Mouse (Mus musculus): ENCODE measurements at regions not wholly inside any gene's neighbourhood (a gene's known extent, or its start where the extent isn't known, plus 50 kb on each side); places are given as distances from the start of the nearest gene placed in this dataset.

- no peaks in the 10 kb centered on the region for H3K36me3 ChIP-seq (ENCODE audit: control insufficient read depth, insufficient read depth)
- H3K27me3 ChIP-seq (ENCODE audit: control insufficient read depth, insufficient read depth, insufficient read length): no peaks in the 10 kb centered on the region
- TF ChIP-seq SRF (IDR thresholded peaks at IDR 0.05; ENCODE audit: control insufficient read depth, insufficient read length, low read depth) (no peak), USF1 (IDR thresholded peaks at IDR 0.05; ENCODE audit: low read depth) (no peak), MAX (IDR thresholded peaks at IDR 0.05; ENCODE audit: low read depth) (no peak), TCF3 (IDR thresholded peaks at IDR 0.05; ENCODE audit: insufficient read length, low read depth) (no peak), REST (IDR thresholded peaks at IDR 0.05; ENCODE audit: insufficient read depth, insufficient read length) (no peak), E2F4 (IDR thresholded peaks at IDR 0.05; ENCODE audit: insufficient read depth) (no peak), CEBPB (IDR thresholded peaks at IDR 0.05; ENCODE audit: insufficient read depth, poor library complexity, severe bottlenecking) (no peak), TCF12 (IDR thresholded peaks at IDR 0.05; ENCODE audit: insufficient read depth, poor library complexity, severe bottlenecking) (no peak), POLR2AphosphoS2 (IDR thresholded peaks at IDR 0.05; ENCODE audit: insufficient read length, low read depth) (no peak), POLR2A (IDR thresholded peaks at IDR 0.05; ENCODE audit: insufficient read length, low read depth) (no peak), MYOD1 (IDR thresholded peaks at IDR 0.05; ENCODE audit: control insufficient read depth in 1 of 3, insufficient read length in 2 of 3, low read depth in 2 of 3) (no peak), MYOG (IDR thresholded peaks at IDR 0.05; ENCODE audit: control insufficient read depth in 1 of 3, insufficient read depth in 1 of 3, insufficient read length in 2 of 3, low read depth in 2 of 3) (no peak)
- H3K4me3 ChIP-seq: no peak overlapping the region
- no peak overlapping the region for H3K4me2 ChIP-seq (ENCODE audit: low read depth)
- no peaks in the 10 kb centered on the region for H3K79me2 ChIP-seq (ENCODE audit: control insufficient read depth, insufficient read depth)
- no peak overlapping the region for H3ac ChIP-seq (ENCODE audit: control insufficient read depth, insufficient read length)
Measured at GRCm38 (mm10) chr12:92280470-92280869, 431.5 kb upstream of the Sel1l start.

- H3K4me2 ChIP-seq (ENCODE audit: low read depth): no peak overlapping the region
- no peaks in the 10 kb centered on the region for H3K27me3 ChIP-seq (ENCODE audit: control insufficient read depth, insufficient read depth, insufficient read length)
- no peaks in the 10 kb centered on the region for H3K36me3 ChIP-seq (ENCODE audit: control insufficient read depth, insufficient read depth)
- TF ChIP-seq REST (IDR thresholded peaks at IDR 0.05; ENCODE audit: insufficient read depth, insufficient read length) (no peak), USF1 (IDR thresholded peaks at IDR 0.05; ENCODE audit: low read depth) (no peak), TCF12 (IDR thresholded peaks at IDR 0.05; ENCODE audit: insufficient read depth, poor library complexity, severe bottlenecking) (no peak), TCF3 (IDR thresholded peaks at IDR 0.05; ENCODE audit: insufficient read length, low read depth) (no peak), E2F4 (IDR thresholded peaks at IDR 0.05; ENCODE audit: insufficient read depth) (no peak), SRF (IDR thresholded peaks at IDR 0.05; ENCODE audit: control insufficient read depth, insufficient read length, low read depth) (no peak), MYOD1 (IDR thresholded peaks at IDR 0.05; ENCODE audit: control insufficient read depth in 1 of 3, insufficient read length in 2 of 3, low read depth in 2 of 3) (no peak)
- no peaks in the 10 kb centered on the region for H3K79me2 ChIP-seq (ENCODE audit: control insufficient read depth, insufficient read depth)
- H3K4me3 ChIP-seq: no peak overlapping the region
- H3ac ChIP-seq (ENCODE audit: control insufficient read depth, insufficient read length): no peak overlapping the region
Measured at GRCm38 (mm10) chr12:92251962-92252361, 403.0 kb upstream of the Sel1l start.

DNA sequence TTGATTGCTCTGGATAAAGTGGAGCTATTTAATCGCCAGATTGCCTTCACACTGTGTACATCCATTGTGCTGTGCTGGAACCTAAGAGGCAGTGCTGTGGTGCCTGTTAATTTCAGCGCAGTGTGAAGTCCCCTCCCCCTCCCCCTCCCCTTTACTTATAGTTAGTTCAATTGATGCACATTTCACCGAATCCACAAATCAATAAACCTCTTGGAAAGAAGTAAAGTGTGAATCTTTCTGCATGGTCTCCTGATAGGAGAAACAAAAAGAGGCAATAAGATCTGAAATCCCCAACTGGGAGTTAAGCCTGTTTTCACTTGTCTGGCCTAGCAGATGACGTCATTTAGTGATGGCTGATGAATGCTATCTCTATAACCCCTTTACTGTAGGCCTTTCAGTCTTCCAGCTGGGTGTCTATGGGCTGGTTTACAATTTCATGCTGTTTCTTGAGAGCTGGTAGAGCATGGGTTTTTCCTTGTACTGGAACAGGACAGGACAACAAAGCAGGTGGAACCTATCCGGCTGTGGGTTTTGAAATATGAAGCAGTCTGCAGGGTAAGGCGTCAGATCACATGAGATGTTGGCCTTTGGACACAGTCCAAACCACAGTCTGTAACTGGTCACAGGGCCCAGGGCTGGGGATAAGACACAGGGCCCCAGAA, 398.0 kb upstream of the Sel1l start:
- H3ac ChIP-seq (ENCODE audit: control insufficient read depth, insufficient read length): no peak overlapping the region

GRCm38 (mm10) chr12:92239956-92240699, 391.2 kb upstream of the Sel1l start:
- H3K36me3 ChIP-seq (ENCODE audit: control insufficient read depth, insufficient read depth): no peaks in the 10 kb centered on the region
- no peak overlapping the region for H3ac ChIP-seq (ENCODE audit: control insufficient read depth, insufficient read length)
- no peak overlapping the region for H3K4me2 ChIP-seq (ENCODE audit: low read depth)
- H3K27me3 ChIP-seq (ENCODE audit: control insufficient read depth, insufficient read depth, insufficient read length): no peaks in the 10 kb centered on the region
- no peaks in the 10 kb centered on the region for H3K79me2 ChIP-seq (ENCODE audit: control insufficient read depth, insufficient read depth)
- no peak overlapping the region for H3K4me3 ChIP-seq
- TF ChIP-seq SRF (IDR thresholded peaks at IDR 0.05; ENCODE audit: control insufficient read depth, insufficient read length, low read depth) (no peak), POLR2A (IDR thresholded peaks at IDR 0.05; ENCODE audit: insufficient read length, low read depth) (no peak), USF1 (IDR thresholded peaks at IDR 0.05; ENCODE audit: low read depth) (no peak), MYOD1 (IDR thresholded peaks at IDR 0.05; ENCODE audit: control insufficient read depth in 1 of 3, insufficient read length in 2 of 3, low read depth in 2 of 3) (no peak), POLR2AphosphoS2 (IDR thresholded peaks at IDR 0.05; ENCODE audit: insufficient read length, low read depth) (no peak), E2F4 (IDR thresholded peaks at IDR 0.05; ENCODE audit: insufficient read depth) (no peak), TCF12 (IDR thresholded peaks at IDR 0.05; ENCODE audit: insufficient read depth, poor library complexity, severe bottlenecking) (no peak), MYOG (IDR thresholded peaks at IDR 0.05; ENCODE audit: control insufficient read depth in 1 of 3, insufficient read depth in 1 of 3, insufficient read length in 2 of 3, low read depth in 2 of 3) (no peak), CEBPB (IDR thresholded peaks at IDR 0.05; ENCODE audit: insufficient read depth, poor library complexity, severe bottlenecking) (no peak), REST (IDR thresholded peaks at IDR 0.05; ENCODE audit: insufficient read depth, insufficient read length) (no peak), MAX (IDR thresholded peaks at IDR 0.05; ENCODE audit: low read depth) (no peak), TCF3 (IDR thresholded peaks at IDR 0.05; ENCODE audit: insufficient read length, low read depth) (no peak)

More for the DNA sequence above, 398.0 kb upstream of the Sel1l start:
- Histone ChIP-seq H3K4me2 (ENCODE audit: low read depth) (no peak overlapping the region), H3K79me2 (ENCODE audit: control insufficient read depth, insufficient read depth) (no peaks in the 10 kb centered on the region), H3K36me3 (ENCODE audit: control insufficient read depth, insufficient read depth) (no peaks in the 10 kb centered on the region), H3K27me3 (ENCODE audit: control insufficient read depth, insufficient read depth, insufficient read length) (no peaks in the 10 kb centered on the region), H3K4me3 (no peak overlapping the region)
- TF ChIP-seq MYOD1 (IDR thresholded peaks at IDR 0.05; ENCODE audit: control insufficient read depth in 1 of 3, insufficient read length in 2 of 3, low read depth in 2 of 3) (no peak), TCF3 (IDR thresholded peaks at IDR 0.05; ENCODE audit: insufficient read length, low read depth) (no peak), SRF (IDR thresholded peaks at IDR 0.05; ENCODE audit: control insufficient read depth, insufficient read length, low read depth) (no peak), MAX (IDR thresholded peaks at IDR 0.05; ENCODE audit: low read depth) (no peak), REST (IDR thresholded peaks at IDR 0.05; ENCODE audit: insufficient read depth, insufficient read length) (no peak), MYOG (IDR thresholded peaks at IDR 0.05; ENCODE audit: control insufficient read depth in 1 of 3, insufficient read depth in 1 of 3, insufficient read length in 2 of 3, low read depth in 2 of 3) (no peak), POLR2A (IDR thresholded peaks at IDR 0.05; ENCODE audit: insufficient read length, low read depth) (no peak), USF1 (IDR thresholded peaks at IDR 0.05; ENCODE audit: low read depth) (no peak), TCF12 (IDR thresholded peaks at IDR 0.05; ENCODE audit: insufficient read depth, poor library complexity, severe bottlenecking) (no peak), E2F4 (IDR thresholded peaks at IDR 0.05; ENCODE audit: insufficient read depth) (no peak)
